Mouse (Mus musculus) adrenal gland, postnatal 10 days (tissue): ENCODE measurements around the gene Dock8. TPM values are rescaled to one million over a fixed set of nuclear protein-coding genes. Genes with fewer than 3 reads are reported as not detected.

Experiments
- DNase-seq: peaks from one replicate; pipeline ENCODE4 v3.0.0; 2021; ENCODE audit warnings: mixed read lengths
- total RNA-seq, 2 experiments: library from RNA; stranded (reverse); gene quantifications; 2 replicates each; pipeline ENCODE4 v1.2.3; 2021

Dock8 gene
- total RNA-seq, 2 experiments from 2014 or later = 23.0 to 29.0 TPM

GRCm38 (mm10) chr19:25193751-25194150, 194.4 kb downstream of the Dock8 start:
- DNase-seq = peak; percentile 31

GRCm38 (mm10) chr19:25200081-25200860, 200.9 kb downstream of the Dock8 start:
- no peak for DNase-seq

GRCm38 (mm10) chr19:25203077-25203476, 203.7 kb downstream of the Dock8 start:
- DNase-seq = no peak

- peak; percentile 61 for DNase-seq
Measured at GRCm38 (mm10) chr19:25206969-25207368, 207.6 kb downstream of the Dock8 start.

GRCm38 (mm10) chr19:25207731-25208361, 208.5 kb downstream of the Dock8 start:
- peak; percentile 55 for DNase-seq

- no peak for DNase-seq
Measured at GRCm38 (mm10) chr19:25208596-25209110, 209.3 kb downstream of the Dock8 start.

- peak; percentile 51 for DNase-seq
Measured at GRCm38 (mm10) chr19:25220611-25221010, 221.3 kb downstream of the Dock8 start.

- DNase-seq = peak; percentile 46
Measured at GRCm38 (mm10) chr19:25221964-25222640, 222.8 kb downstream of the Dock8 start.

- no peak for DNase-seq
Measured at GRCm38 (mm10) chr19:25230058-25230974, 231.0 kb downstream of the Dock8 start.

GRCm38 (mm10) chr19:25230975-25231334, 231.6 kb downstream of the Dock8 start:
- DNase-seq = no peak

GRCm38 (mm10) chr19:25232032-25232431, 232.7 kb downstream of the Dock8 start:
- DNase-seq = peak; percentile 28

- peak; percentile 85 for DNase-seq
Measured at GRCm38 (mm10) chr19:25236596-25237491, 237.5 kb downstream of the Dock8 start, which contains the start of gene Kank1. Kank1 (plus strand) TSS chr19:25236975.

- DNase-seq = peak; percentile 73
Measured at GRCm38 (mm10) chr19:25237492-25238040, 238.2 kb downstream of the Dock8 start.

- no peak for DNase-seq
Measured at GRCm38 (mm10) chr19:25238121-25238520, 238.8 kb downstream of the Dock8 start.

- DNase-seq = no peak
Measured at GRCm38 (mm10) chr19:25243566-25243965, 244.2 kb downstream of the Dock8 start.

- no peak for DNase-seq
Measured at GRCm38 (mm10) chr19:25246062-25246461, 246.7 kb downstream of the Dock8 start.

- DNase-seq = no peak
Measured at GRCm38 (mm10) chr19:25247858-25248552, 248.7 kb downstream of the Dock8 start.

- DNase-seq = no peak
Measured at GRCm38 (mm10) chr19:25249230-25249629, 249.9 kb downstream of the Dock8 start.

- DNase-seq = peak; percentile 47
Measured at GRCm38 (mm10) chr19:25251610-25252140, 252.3 kb downstream of the Dock8 start.
